Mouse (Mus musculus): Measurements from ENCODE around the gene Kif1c. TPM values are rescaled to one million over a fixed set of nuclear protein-coding genes. Genes with fewer than 3 reads are reported as not detected.
A peak's percentile ranks its signal among the peaks of the same experiment; 100 is the strongest.
"Not testable (repeated sequence)": the region's sequence is repeated elsewhere in the genome, so short reads cannot be mapped to it uniquely, and the experiment has no call there.

Gene Kif1c
- total RNA-seq, 2 experiments from 2014 or later: 58.1 to 60.7 TPM

- H3K4me3 ChIP-seq; DNase-seq (ENCODE audit: extremely low spot score in 1 of 2, low spot score in 2 of 2); H3K27ac ChIP-seq: not testable (repeated sequence)
- peak; percentile 64 for TF ChIP-seq CTCF (IDR thresholded peaks at IDR 0.05)
- intact Hi-C loops (cut with DNase I): loop anchor here (5.0 kb wide), 1 partner anchor 39 kb away; no protein-coding TSS in a partner anchor
Observed at GRCm38 (mm10) chr11:70778058-70778457, 77.7 kb downstream of the Kif1c start.

Small RNA genes lying within 50 kb of the gene (microRNA-seq; reads per million reads assigned to microRNA genes)
- gene Gm22760: 0 reads per million in 2 experiments
- gene Mir6925: 0 to 0.24 reads per million in 2 experiments

Other genes starting within 250 kb of the Kif1c start
- 10 to 100 TPM; 13.2 to 14.8 TPM for gene Med11, start 248.6 kb upstream of the Kif1c start, total RNA-seq (2021)
- under 1 TPM; 0.36 to 0.44 TPM for gene Zmynd15, start 241.1 kb upstream of the Kif1c start, total RNA-seq (2021)
- 1 to 10 TPM; 1.2 to 1.4 TPM for gene Cxcl16, start 240.6 kb upstream of the Kif1c start, total RNA-seq (2021)
- 1 to 10 TPM in 1 of 2 experiments, not detected in 1; 1.1 TPM for gene Tm4sf5, start 195.3 kb upstream of the Kif1c start, total RNA-seq (2021)
- gene Vmo1, start 185.9 kb upstream of the Kif1c start, total RNA-seq (2021): not detected
- gene Gltpd2, start 181.4 kb upstream of the Kif1c start, total RNA-seq (2021): not detected
- gene Psmb6, start 175.2 kb upstream of the Kif1c start, total RNA-seq (2021): 100 to 1,000 TPM; 164 to 169 TPM
- gene Gm40193, start 167.6 kb upstream of the Kif1c start, total RNA-seq (2021): not detected
- 10 to 100 TPM; 12.8 to 13.6 TPM for gene Pld2, start 160.5 kb upstream of the Kif1c start, total RNA-seq (2021)
- 100 to 1,000 TPM; 411 to 445 TPM for gene Mink1, start 137.7 kb upstream of the Kif1c start, total RNA-seq (2021)
- under 1 TPM; 0.61 TPM for gene 4930544D05Rik, start 84.7 kb upstream of the Kif1c start, total RNA-seq (2021)
- not detected for gene Chrne, start 81.3 kb upstream of the Kif1c start, total RNA-seq (2021)
- gene Gp1ba, start 61.4 kb upstream of the Kif1c start, total RNA-seq (2021): not detected
- 10 to 100 TPM; 81.7 to 86.9 TPM for gene Rnf167, start 53.3 kb upstream of the Kif1c start, total RNA-seq (2021)
- 100 to 1,000 TPM; 107 to 117 TPM for gene Slc25a11, start 53.1 kb upstream of the Kif1c start, total RNA-seq (2021)
- gene Pfn1, start 45.9 kb upstream of the Kif1c start, total RNA-seq (2021): 100 to 1,000 TPM; 207 to 224 TPM
- gene Eno3, start 43.3 kb upstream of the Kif1c start, total RNA-seq (2021): 10 to 100 TPM in 1 of 2 experiments, 1 to 10 TPM in 1; 9.8 to 10.6 TPM
- 10 to 100 TPM; 52.2 to 56.7 TPM for gene Spag7, start 31.1 kb upstream of the Kif1c start, total RNA-seq (2021)
- 100 to 1,000 TPM; 238 to 261 TPM for gene Camta2, start 12.4 kb upstream of the Kif1c start, total RNA-seq (2021)
- 1 to 10 TPM; 1.8 to 3.0 TPM for gene Inca1, start 393 bp upstream of the Kif1c start, total RNA-seq (2021)
- 10 to 100 TPM; 18.2 to 19.5 TPM for gene Zfp3, start 63.7 kb downstream of the Kif1c start, total RNA-seq (2021)
- not detected for gene Scimp, start 112.0 kb downstream of the Kif1c start, total RNA-seq (2021)
- 100 to 1,000 TPM; 125 to 132 TPM for gene Rabep1, start 144.2 kb downstream of the Kif1c start, total RNA-seq (2021)

Data from left cerebral cortex, adult 2 months (tissue).